Mouse (Mus musculus) bone marrow, adult 2 months (tissue): ENCODE measurements at regions not wholly inside any gene's neighbourhood (a gene's known extent, or its start where the extent isn't known, plus 50 kb on each side); places are given as distances from the start of the nearest gene placed in this dataset.

ENCODE experiments used
- H3K27ac ChIP-seq: fragments of 200-500 bp; 2 replicates; pipeline ENCODE4 v1.5.1; 2012; ENCODE audit warnings: low read depth, mild to moderate bottlenecking, control low read depth, inconsistent platforms, low read length; ENCODE audit not compliant: control insufficient read depth, poor library complexity, insufficient read depth
- H3K4me1 ChIP-seq: fragments of 200-500 bp; 2 replicates; pipeline ENCODE4 v1.6.1; 2011; ENCODE audit warnings: low read length; ENCODE audit not compliant: control insufficient read depth, insufficient read depth
- H3K4me3 ChIP-seq: fragments of 200-500 bp; replicated peaks from 2 replicates; pipeline ENCODE3; 2011; ENCODE audit warnings: mild to moderate bottlenecking, low read depth, low read length, control low read depth; ENCODE audit not compliant: control insufficient read depth
- CTCF ChIP-seq: fragments of 200-500 bp; IDR thresholded peaks from 2 replicates; pipeline ENCODE4 v1.5.1; 2011; ENCODE audit warnings: low read length, control low read depth; ENCODE audit not compliant: control insufficient read depth, insufficient read depth
- POLR2A ChIP-seq: fragments of 200-500 bp; IDR thresholded peaks from 2 replicates; pipeline ENCODE4 v1.6.1; 2011; ENCODE audit warnings: low read depth, mild to moderate bottlenecking, control low read depth, low read length, borderline replicate concordance; ENCODE audit not compliant: control insufficient read depth
- WGBS: fragments of 180-500 bp; shearing (Covaris S2); methylation state at CpG from one replicate; pipeline ENCODE4 v1.1.7; 2018; 5-methylcytosine and 5-hydroxymethylcytosine counted together

DNA sequence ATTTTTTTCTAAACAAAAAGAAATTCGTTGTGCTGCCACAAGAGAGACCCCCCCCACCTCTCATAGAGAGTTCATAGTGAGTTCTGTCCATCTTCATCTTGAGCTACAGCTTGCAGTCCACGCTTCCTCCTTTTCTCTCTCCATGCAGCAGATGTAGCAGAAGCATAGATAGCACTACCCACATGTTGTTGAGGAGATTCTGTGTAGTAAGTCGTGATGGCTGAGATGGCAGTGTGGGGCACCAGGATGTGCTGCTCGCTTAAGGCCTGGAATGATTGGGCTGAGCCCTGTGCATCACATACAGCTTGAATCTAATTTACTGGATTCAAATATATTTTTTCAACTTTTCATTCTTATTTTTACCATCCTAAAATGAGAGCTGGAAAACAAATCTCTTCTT lies 184.4 kb upstream of the Ccn2 start:
- H3K27ac ChIP-seq, result no peak overlapping the region
- no peaks in the 10 kb centered on the region for H3K4me1 ChIP-seq
- no peak for TF ChIP-seq CTCF
- TF ChIP-seq POLR2A, result no peak
- H3K4me3 ChIP-seq, result no peak overlapping the region
- 58% methylated on average over 4 of the region's 4 CpGs for WGBS

DNA sequence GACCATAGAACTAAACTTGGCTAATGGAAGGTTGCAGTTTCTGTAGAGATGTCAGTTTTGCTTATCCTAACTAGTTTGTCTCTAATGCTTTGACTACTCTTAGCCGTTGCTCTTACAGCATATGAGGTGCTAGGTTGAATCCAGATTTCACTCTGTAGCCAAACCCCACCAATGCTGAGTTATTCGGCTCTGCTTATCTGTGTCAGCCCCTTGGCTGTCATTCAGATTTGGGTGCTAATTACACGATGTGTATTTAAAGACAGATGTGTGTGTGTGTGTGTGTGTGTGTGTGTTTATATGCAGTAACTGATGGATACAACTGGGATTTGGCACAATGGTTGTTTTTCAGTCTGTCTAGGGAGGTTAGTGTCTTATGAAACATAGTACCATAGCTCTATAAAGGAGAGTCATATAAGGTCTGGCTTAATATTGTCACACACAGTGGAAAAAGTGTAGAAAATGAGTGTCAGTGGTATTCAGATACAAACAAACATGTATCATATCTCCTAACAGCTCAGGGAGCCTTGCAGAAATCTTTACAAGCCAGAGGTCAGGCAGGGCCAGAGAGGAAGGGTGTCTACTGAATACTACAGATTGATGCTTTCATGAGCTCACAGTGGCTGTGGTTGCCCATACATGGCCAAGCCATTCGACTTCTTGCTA lies 172.6 kb upstream of the Ccn2 start:
- 64% methylated on average over 4 of the region's 4 CpGs for WGBS
- TF ChIP-seq CTCF (no peak), POLR2A (no peak)
- no peak overlapping the region for H3K4me3 ChIP-seq
- no peaks in the 10 kb centered on the region for H3K4me1 ChIP-seq
- H3K27ac ChIP-seq, result no peak overlapping the region

DNA sequence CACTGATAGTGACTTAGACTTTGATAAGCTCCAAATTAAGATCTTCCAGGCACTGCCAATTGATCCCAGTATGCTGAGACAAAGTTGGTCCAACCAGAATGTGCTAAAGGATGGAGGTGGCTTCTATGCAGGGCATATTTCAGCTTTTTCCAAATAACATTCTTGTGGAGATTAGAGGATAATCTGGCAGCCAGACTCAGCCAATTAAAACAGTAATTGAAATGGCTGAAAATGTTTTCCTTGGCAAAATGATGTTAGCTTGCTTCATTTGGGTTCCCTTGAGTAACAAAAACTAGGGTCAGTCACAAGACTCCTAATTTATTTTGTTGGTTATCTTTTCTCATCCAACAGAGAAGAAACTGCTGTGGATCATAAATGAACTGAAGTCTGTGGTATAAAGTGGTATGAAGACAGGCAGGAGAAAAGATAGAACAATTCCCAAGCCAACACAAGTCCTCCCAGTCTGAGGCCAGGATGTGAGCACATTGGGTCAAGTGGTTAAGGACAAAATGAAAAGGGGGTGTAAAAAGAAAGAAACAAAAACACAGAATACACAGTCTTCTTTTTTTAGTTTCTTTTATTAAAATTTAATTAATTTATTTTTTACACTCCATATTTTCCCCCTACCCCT lies 161.4 kb upstream of the Ccn2 start:
- no peak overlapping the region for H3K27ac ChIP-seq
- TF ChIP-seq CTCF (no peak), POLR2A (no peak)
- no peak overlapping the region for H3K4me3 ChIP-seq
- no peaks in the 10 kb centered on the region for H3K4me1 ChIP-seq

DNA sequence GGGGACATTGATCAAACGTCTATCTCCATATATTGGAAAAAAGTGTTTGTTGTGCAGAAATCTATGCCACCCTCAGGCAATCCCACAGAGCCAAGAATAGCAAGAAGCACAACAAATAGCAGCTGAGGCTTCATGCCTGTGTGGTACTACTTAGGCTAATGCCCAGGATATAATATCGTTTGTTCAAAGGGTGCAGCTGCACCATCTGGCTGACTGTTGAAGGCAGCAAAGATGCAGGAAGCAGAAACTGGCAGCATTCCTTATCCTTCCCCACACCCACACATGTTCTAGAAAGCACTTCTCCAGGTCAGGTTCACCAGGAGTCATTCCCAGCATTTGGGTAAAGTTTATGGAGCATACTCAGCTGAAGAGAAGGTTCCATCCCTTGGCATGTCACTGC lies 158.1 kb upstream of the Ccn2 start:
- Histone ChIP-seq H3K4me1 (no peaks in the 10 kb centered on the region), H3K4me3 (no peak overlapping the region), H3K27ac (no peak overlapping the region)
- no peak for TF ChIP-seq CTCF
- no peak for TF ChIP-seq POLR2A
- WGBS, result 59% methylated on average over 2 of the region's 2 CpGs

DNA sequence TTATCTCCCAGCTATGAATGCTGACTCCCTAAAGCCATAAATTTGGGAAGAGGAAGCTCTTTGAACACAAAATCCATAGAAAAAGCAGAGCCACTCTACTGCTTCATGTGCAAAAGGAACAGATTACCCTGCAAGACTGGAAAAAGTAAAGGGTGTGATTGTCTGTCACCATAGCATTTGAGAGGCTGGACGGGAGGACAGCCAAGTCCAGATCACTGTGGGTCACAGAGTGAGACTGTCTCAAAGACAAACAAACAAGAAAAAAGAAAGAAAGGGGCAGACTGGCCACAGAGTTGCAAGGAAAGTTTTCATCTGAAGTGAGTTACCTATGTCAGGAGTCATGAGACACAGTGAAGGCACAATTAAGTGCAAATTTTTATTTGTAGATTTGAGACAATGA lies 150.7 kb upstream of the Ccn2 start:
- H3K4me1 ChIP-seq, result no peaks in the 10 kb centered on the region; the same call in 1 of the 2 replicates
- H3K4me3 ChIP-seq, result no peak overlapping the region
- no peak overlapping the region for H3K27ac ChIP-seq
- TF ChIP-seq CTCF (no peak), POLR2A (no peak)
- WGBS, result 60% methylated on average over 1 of the region's 1 CpGs

DNA sequence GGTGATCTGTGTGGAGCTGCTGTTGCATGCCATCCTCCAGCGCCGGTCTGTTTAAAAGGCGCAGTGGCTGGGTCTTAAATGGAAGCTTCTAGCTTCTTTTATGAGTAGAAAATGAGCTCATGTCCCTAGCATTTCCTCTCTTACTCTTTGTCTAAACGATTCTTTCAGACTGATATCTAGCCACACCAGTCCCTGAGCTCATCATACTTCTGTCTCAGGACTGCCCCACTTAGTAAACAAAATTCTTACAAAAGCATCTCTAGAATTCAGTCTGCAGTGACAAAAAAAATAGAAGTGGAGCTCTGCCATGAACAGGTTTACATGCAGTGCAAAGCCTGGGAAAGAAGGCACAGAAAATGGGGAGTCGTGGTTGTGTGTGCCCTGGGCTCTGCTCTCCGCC lies 150.2 kb upstream of the Ccn2 start:
- no peak for TF ChIP-seq POLR2A
- TF ChIP-seq CTCF, result no peak
- 78% methylated on average over 6 of the region's 6 CpGs for WGBS

DNA sequence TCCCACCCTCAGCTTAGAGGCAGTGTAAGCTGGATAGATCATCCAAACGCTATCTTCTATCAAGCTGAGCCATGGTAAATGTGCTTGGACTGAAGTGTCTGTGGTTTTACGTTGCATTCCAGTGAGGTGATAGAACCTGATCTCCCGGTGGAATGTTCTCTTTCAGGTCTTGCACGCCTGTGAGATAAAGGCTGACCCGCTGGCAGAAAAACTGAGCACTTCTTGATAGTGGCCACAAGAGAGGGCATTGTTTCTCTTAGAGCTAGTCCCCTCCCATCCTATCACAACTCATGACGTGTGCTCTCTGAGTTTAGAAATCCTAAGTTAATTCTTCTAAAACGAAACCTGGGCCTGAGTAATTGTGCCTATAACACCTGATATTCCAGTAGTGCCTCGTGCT lies 149.1 kb upstream of the Ccn2 start:
- Histone ChIP-seq H3K27ac (no peak overlapping the region), H3K4me3 (no peak overlapping the region), H3K4me1 (no peaks in the 10 kb centered on the region; the same call in 1 of the 2 replicates)
- WGBS, result 75% methylated on average over 8 of the region's 8 CpGs
- TF ChIP-seq CTCF (no peak), POLR2A (no peak)

More for the DNA sequence above, 150.2 kb upstream of the Ccn2 start:
- H3K27ac ChIP-seq, result no peak overlapping the region
- H3K4me1 ChIP-seq, result no peaks in the 10 kb centered on the region; the same call in 1 of the 2 replicates
- H3K4me3 ChIP-seq, result no peak overlapping the region

DNA sequence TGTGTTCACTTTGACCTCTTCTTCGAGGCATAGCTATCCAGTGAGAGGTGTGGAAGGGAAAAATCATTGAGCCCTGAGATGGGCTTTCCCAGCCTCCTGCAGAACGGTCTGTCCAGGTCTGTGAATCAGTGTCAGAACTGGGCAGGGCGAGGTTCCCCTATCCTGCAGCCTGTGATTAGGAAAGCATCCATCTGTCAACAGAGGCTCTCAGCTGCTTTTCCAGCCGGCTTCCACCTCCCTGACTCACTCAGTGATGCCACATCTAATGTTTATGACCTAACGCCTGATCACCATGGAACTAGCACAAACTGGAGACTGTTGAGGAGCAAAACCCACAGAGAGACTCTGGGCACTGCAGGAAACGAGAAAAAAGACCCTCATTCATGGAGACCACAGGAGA lies 148.1 kb upstream of the Ccn2 start:
- no peak for TF ChIP-seq POLR2A
- TF ChIP-seq CTCF, result no peak
- WGBS, result 62% methylated on average over 6 of the region's 6 CpGs
- no peaks in the 10 kb centered on the region; the same call in 1 of the 2 replicates for H3K4me1 ChIP-seq
- no peak overlapping the region for H3K27ac ChIP-seq
- H3K4me3 ChIP-seq, result no peak overlapping the region

DNA sequence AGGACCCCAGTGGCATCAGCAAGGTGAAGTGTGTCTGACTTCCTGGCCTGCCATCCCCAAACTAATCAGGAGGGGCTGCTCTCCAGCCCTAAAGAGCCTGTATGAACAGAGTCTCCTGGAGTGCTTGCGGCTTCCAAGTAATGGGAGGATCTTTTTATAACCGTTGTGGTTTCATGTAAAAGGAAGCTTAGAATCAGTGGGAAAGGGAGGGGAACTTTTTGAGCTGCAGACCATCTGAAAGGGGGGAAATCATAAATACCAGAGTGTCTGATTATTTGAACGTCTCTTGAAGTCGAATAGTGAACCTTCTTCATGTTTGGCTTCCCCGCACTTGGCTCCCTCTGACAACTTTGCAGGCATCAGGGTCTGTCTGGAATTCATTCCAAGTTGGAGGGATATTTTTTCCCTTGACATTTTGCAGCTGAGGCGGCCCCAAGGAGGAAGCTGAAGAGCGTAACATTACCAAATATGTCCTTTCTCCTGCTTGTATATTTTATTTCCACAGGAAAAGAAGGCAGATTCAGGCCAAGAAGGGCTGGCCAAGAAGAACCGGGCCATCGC lies 147.2 kb upstream of the Ccn2 start:
- WGBS, result 11% methylated on average over 9 of the region's 9 CpGs

More for the DNA sequence above, 147.2 kb upstream of the Ccn2 start:
- Histone ChIP-seq H3K4me1 (no peaks in the 10 kb centered on the region; the same call in 1 of the 2 replicates), H3K4me3 (no peak overlapping the region), H3K27ac (no peak overlapping the region)
- TF ChIP-seq POLR2A (no peak), CTCF (no peak)
